Mouse (Mus musculus): ENCODE measurements at regions not wholly inside any gene's neighbourhood (a gene's known extent, or its start where the extent isn't known, plus 50 kb on each side); places are given as distances from the start of the nearest gene placed in this dataset.

GRCm38 (mm10) chrX:11466191-11466590 is 138.6 kb downstream of the H2al1j start:
- in situ Hi-C loops (cut with MboI; ENCODE audit: low pct_unique_long_range_greater_than_20kb in 1 of 2, low sequenced_read_pairs in 2 of 2, unreplicated experiment in 1 of 2), result loop anchor here in 1 of 2 experiments (25.0 kb wide), 1 partner anchor 104 kb away; no protein-coding TSS in a partner anchor

- in situ Hi-C loops (cut with MboI; ENCODE audit: low pct_unique_long_range_greater_than_20kb in 1 of 2, low sequenced_read_pairs in 2 of 2, unreplicated experiment in 1 of 2), result no loop called here
Measured at GRCm38 (mm10) chrX:11479696-11480339, 152.2 kb downstream of the H2al1j start.

GRCm38 (mm10) chrX:11482141-11482540 is 154.5 kb downstream of the H2al1j start:
- in situ Hi-C loops (cut with MboI; ENCODE audit: low pct_unique_long_range_greater_than_20kb in 1 of 2, low sequenced_read_pairs in 2 of 2, unreplicated experiment in 1 of 2), result no loop called here

DNA sequence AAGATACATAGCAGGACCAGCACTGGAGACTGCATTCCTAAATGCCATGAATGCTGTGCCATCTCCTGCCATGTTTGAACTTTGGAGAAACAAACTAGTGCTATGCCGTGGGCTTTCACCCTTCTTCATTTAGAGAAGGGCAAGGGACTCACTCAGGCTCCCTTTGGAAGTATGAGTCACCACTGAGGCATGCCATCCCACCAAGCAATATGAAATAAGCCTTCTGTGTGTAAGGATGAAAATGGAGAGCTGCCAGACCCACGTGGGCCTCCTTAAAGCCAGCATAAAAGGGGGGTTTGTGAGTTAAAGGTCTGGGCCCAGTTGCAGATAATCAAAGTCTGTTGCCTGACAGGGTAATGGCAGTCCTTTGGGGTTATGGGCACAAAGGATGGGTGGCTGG is 159.0 kb downstream of the H2al1j start:
- in situ Hi-C loops (cut with MboI; ENCODE audit: low pct_unique_long_range_greater_than_20kb in 1 of 2, low sequenced_read_pairs in 2 of 2, unreplicated experiment in 1 of 2), result no loop called here

DNA sequence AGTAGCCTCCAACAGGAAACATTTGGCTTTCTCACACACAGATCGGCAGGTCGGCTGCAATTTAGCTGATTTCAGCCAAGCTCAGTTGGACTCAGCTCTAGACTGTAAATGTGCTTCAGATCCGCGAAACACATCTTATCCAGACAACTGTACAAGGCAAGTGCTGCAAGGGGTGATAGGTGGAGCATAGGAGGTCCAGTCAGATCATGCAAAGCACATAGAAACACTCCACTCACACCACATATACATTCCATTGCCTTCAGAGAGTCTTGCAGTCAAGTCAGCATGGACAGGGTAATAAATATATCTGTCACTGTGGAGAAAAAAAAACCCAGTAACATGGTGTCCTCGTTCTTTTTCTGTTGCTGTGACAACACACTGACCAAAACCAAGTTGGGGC is 160.3 kb downstream of the H2al1j start:
- in situ Hi-C loops (cut with MboI; ENCODE audit: low pct_unique_long_range_greater_than_20kb in 1 of 2, low sequenced_read_pairs in 2 of 2, unreplicated experiment in 1 of 2), result no loop called here

DNA sequence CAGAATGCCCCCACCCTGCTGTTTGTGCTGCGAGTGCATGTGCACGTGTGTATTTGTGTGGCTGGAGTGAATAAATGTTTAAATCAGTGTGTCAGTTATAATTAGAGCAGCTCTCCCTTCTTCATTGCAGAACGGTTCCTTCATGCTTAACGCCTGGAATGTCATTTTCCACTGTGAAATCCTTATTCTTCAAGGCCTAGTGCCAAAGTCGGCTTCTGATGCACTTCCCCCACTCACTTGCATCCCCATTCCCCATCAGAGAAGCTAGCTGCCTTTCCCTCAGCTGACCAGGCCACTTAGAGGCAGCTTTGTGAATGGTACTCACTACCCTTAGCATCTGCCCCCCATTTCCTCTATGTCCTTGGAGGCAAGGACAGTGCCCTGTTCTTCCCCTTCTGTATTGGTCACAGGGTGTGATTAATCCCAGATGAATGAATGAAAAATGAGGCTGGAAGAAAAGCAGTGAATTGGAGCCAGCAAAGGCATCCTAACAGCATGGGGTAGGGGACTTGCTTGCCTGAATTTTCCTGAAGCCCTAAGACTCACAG is 162.6 kb downstream of the H2al1j start:
- in situ Hi-C loops (cut with MboI; ENCODE audit: low pct_unique_long_range_greater_than_20kb in 1 of 2, low sequenced_read_pairs in 2 of 2, unreplicated experiment in 1 of 2), result no loop called here

DNA sequence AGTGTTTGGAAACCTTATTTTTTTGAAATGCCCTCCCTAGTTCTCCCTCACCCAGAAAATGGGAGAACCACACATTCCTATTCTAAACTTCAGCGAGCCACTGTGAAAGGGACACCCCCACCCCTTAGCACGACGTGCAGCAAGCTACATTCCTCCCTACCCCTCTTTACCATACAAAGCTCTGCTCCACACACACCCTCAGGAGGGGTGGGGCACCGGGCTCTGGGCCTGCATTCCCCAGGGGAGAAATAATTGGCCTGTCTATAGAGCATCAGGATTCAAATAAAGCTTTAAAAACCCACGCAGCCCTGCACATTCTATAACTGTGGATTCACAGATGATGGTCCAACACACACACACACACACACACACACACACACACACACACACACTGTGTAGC is 163.6 kb downstream of the H2al1j start:
- in situ Hi-C loops (cut with MboI; ENCODE audit: low pct_unique_long_range_greater_than_20kb in 1 of 2, low sequenced_read_pairs in 2 of 2, unreplicated experiment in 1 of 2), result no loop called here

DNA sequence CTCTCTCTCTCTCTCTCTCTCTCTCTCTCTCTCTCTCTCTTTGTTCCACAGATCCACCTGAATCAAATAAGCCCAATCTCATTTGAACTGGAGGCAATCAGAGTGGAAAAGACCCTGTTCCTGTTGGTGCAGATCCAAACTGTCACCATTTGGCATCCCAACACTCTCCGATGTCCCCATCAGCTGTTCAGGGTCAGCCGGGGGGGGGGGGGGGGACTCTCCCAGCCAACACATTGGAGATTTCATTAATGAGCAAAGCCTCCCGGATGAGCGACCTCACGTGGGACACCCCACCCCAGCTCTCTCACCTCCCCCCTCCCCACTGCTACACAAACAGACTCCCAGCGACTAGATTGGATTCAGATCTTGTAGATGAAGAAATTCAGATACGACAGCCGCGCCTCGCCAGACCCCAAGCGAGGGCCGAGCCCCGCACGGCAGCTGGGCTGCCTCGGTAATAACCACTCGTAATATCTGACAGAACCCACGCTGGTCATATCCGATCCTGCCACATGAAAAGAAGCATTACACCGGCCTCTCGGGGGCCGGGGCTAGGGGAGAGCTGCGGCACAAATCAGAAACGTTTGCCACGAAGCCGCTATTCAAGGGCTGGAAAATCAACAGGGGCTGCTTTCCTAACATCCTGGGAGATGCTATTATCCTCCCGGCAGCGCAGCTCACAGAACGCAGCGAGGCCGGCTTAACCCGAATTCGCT is 164.2 kb downstream of the H2al1j start:
- in situ Hi-C loops (cut with MboI; ENCODE audit: low pct_unique_long_range_greater_than_20kb in 1 of 2, low sequenced_read_pairs in 2 of 2, unreplicated experiment in 1 of 2), result no loop called here

DNA sequence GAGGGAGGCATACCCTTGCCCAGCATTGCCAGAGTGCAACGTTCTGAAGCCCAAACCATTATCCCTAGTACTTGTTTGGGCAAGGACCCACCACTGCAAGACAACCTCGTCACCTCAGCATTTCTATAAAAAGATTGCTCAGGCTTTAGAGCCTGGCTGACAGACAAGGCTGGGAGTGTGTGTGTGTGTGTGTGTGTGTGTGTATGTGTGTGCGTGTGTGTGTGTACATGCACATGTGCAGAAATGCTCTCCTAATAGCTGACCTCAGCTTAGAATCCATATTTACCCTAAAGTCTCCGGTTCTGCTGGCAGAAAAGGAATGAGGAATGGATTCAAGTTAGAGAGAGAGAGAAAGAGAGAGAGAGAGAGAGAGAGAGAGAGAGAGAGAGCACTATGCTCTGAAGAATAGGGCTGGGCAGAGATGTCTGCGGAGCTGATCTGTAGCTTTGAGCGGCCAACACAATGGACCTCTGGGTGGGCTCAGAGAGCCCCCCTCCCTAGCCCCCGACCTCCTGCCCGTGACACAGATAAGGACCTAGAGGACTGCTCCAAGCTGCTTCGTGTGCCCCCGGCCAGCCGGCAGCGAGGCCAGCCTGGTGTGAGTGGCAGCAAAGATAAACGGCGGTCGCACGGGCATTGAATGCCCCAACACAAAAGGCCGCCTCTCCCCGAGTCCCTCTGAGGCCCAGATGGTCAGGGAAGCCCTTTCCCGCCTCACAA is 166.1 kb downstream of the H2al1j start:
- in situ Hi-C loops (cut with MboI; ENCODE audit: low pct_unique_long_range_greater_than_20kb in 1 of 2, low sequenced_read_pairs in 2 of 2, unreplicated experiment in 1 of 2), result no loop called here

GRCm38 (mm10) chrX:11494246-11494630 is 166.6 kb downstream of the H2al1j start:
- in situ Hi-C loops (cut with MboI; ENCODE audit: low pct_unique_long_range_greater_than_20kb in 1 of 2, low sequenced_read_pairs in 2 of 2, unreplicated experiment in 1 of 2), result no loop called here

- in situ Hi-C loops (cut with MboI; ENCODE audit: low pct_unique_long_range_greater_than_20kb in 1 of 2, low sequenced_read_pairs in 2 of 2, unreplicated experiment in 1 of 2), result no loop called here
Measured at GRCm38 (mm10) chrX:11512439-11512838, 184.8 kb downstream of the H2al1j start.

GRCm38 (mm10) chrX:11512928-11513327 is 185.3 kb downstream of the H2al1j start:
- in situ Hi-C loops (cut with MboI; ENCODE audit: low pct_unique_long_range_greater_than_20kb in 1 of 2, low sequenced_read_pairs in 2 of 2, unreplicated experiment in 1 of 2), result no loop called here

DNA sequence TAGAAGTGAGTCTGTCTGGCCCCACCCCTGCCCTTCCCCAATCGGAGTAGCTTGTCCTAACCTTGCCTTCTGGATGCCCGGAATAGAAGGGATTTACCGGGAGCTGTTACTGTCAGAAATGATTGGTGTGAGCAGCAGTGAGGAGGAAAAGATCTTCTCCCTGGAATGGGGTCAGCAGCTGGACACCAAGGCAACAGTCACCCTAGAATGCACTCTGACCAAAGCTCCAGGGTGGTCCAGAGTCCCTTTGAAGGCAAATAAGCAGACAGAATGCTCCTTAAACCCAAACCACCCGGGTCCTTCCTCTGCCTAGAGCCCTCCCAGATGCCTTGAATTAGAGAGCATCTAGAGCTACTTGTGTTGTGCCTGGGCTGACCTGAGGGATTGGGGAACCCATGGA is 196.2 kb downstream of the H2al1j start:
- in situ Hi-C loops (cut with MboI; ENCODE audit: low pct_unique_long_range_greater_than_20kb in 1 of 2, low sequenced_read_pairs in 2 of 2, unreplicated experiment in 1 of 2), result no loop called here

GRCm38 (mm10) chrX:11525326-11525725 is 197.7 kb downstream of the H2al1j start:
- in situ Hi-C loops (cut with MboI; ENCODE audit: low pct_unique_long_range_greater_than_20kb in 1 of 2, low sequenced_read_pairs in 2 of 2, unreplicated experiment in 1 of 2), result loop anchor here in 1 of 2 experiments (25.0 kb wide), 2 partner anchors 88 to 188 kb away; partner anchors contain the start of gene H2al1j

- in situ Hi-C loops (cut with MboI; ENCODE audit: low pct_unique_long_range_greater_than_20kb in 1 of 2, low sequenced_read_pairs in 2 of 2, unreplicated experiment in 1 of 2), result loop anchor here in 1 of 2 experiments (25.0 kb wide), 2 partner anchors 91 to 191 kb away; partner anchors contain the start of gene H2al1j
Measured at GRCm38 (mm10) chrX:11528589-11528988, 201.0 kb downstream of the H2al1j start.

DNA sequence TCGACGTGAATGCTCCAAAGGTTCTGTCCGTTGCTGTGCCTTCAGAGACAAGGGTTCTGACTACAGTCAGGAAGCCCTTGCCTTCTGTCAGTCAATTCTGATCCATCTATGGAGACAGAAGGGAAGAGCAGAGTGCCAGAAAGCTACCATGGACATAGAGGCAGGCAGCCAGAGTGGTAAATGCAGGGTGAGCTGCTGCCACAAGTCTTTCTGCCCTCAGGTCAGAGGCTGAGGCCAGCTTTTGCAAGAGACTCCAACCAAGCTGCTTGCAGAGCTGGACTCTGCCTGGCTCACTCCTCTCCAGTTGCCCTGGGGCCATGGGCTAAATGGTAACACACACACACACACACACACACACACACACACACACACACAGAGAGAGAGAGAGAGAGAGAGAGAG is 201.6 kb downstream of the H2al1j start:
- in situ Hi-C loops (cut with MboI; ENCODE audit: low pct_unique_long_range_greater_than_20kb in 1 of 2, low sequenced_read_pairs in 2 of 2, unreplicated experiment in 1 of 2), result loop anchor here in 1 of 2 experiments (25.0 kb wide), 2 partner anchors 92 to 192 kb away; partner anchors contain the start of gene H2al1j

- in situ Hi-C loops (cut with MboI; ENCODE audit: low pct_unique_long_range_greater_than_20kb in 1 of 2, low sequenced_read_pairs in 2 of 2, unreplicated experiment in 1 of 2), result loop anchor here in 1 of 2 experiments (25.0 kb wide), 2 partner anchors 96 to 196 kb away; partner anchors contain the start of gene H2al1j
Measured at GRCm38 (mm10) chrX:11532817-11533216, 205.2 kb downstream of the H2al1j start.

- in situ Hi-C loops (cut with MboI; ENCODE audit: low pct_unique_long_range_greater_than_20kb in 1 of 2, low sequenced_read_pairs in 2 of 2, unreplicated experiment in 1 of 2), result loop anchor here in 1 of 2 experiments (25.0 kb wide), 2 partner anchors 97 to 197 kb away; partner anchors contain the start of gene H2al1j
Measured at GRCm38 (mm10) chrX:11533871-11534270, 206.2 kb downstream of the H2al1j start.

DNA sequence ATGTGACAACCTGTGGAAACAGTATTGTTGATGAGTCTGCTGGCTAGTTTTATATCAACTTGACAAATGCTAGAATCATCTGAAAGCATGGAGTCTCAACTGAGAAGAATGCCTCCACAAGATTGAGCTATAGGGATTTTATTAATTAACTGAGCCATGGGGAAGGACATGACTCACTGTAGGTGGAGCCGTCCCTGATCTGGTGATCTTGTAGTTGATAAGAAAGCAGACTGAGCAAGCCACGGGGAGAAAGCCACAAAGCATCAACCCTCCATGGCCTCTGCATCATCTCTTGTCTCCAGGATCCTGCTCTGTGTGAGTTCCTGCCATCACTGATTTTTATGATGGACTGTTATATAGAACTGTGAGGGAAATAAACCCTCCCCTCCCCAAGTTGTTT is 213.4 kb downstream of the H2al1j start:
- in situ Hi-C loops (cut with MboI; ENCODE audit: low pct_unique_long_range_greater_than_20kb in 1 of 2, low sequenced_read_pairs in 2 of 2, unreplicated experiment in 1 of 2), result loop anchor here in 1 of 2 experiments (25.0 kb wide), 2 partner anchors 104 to 204 kb away; partner anchors contain the start of gene H2al1j

All from mouse embryonic stem cell (cell line).